Mouse (Mus musculus) cerebellum, adult 2 months (tissue): Measurements from ENCODE around the gene Cep57l1.

Experiments used
- CTCF ChIP-seq: fragments of 200-500 bp; IDR thresholded peaks from 2 replicates; pipeline ENCODE4 v1.5.1; 2011; ENCODE audit warnings: low read depth, mild to moderate bottlenecking, control low read depth, low read length, moderate library complexity, borderline replicate concordance; ENCODE audit not compliant: insufficient read depth
- POLR2A ChIP-seq: fragments of 200-500 bp; IDR thresholded peaks from 2 replicates; pipeline ENCODE4 v1.6.1; 2011; ENCODE audit warnings: low read length, control low read depth, borderline replicate concordance; ENCODE audit not compliant: insufficient read depth

DNA sequence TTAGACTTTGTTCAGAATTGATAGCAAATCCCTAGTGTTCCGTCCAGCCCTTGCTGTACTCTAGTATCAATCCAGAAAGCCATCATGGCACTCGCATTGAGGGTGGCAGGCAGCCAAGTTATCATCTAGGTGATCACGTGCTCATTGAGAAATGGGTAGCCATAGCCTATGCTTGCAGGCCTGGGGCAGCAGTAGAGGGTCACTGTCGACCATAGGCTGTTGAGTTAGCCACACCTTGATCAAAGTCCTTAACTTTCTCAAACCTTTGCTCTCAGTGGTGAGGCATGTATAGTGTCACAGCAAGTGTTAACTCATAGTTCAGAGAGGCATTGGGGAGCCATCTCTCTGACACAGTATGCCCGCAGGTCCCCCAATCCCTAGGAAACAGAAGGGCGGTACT, 11.5 kb upstream of the Cep57l1 start:
- no peak for TF ChIP-seq CTCF
- no peak for TF ChIP-seq POLR2A
